Mouse (Mus musculus) R1 (cell line): Measurements from ENCODE around the gene 1810049J17Rik.

ENCODE experiments used
- DNase-seq: peaks from one replicate; pipeline ENCODE4 v3.0.0-alpha.2; 2018; ENCODE audit warnings: low read depth, low spot score

Gene 1810049J17Rik

DNA sequence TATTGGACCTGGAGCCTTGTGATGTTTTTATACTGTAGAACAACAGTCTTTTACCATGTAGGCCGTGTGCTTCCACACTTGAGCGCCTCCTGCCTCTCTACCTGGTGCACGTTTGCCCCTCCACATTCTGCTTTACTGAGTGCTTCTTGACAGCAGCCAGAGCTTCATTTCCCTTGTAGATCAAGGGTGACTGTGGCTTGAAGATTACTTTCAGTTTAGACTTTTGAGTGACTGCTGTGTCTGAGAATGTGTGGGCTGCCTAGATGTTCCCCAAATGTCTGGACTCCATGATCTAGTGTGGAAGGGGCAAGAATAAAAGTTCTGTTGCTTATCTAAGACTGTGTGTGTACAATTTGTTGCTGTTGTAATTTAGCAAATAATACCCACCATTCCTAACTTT, 27.3 kb upstream of the 1810049J17Rik start:
- no peak for DNase-seq

DNA sequence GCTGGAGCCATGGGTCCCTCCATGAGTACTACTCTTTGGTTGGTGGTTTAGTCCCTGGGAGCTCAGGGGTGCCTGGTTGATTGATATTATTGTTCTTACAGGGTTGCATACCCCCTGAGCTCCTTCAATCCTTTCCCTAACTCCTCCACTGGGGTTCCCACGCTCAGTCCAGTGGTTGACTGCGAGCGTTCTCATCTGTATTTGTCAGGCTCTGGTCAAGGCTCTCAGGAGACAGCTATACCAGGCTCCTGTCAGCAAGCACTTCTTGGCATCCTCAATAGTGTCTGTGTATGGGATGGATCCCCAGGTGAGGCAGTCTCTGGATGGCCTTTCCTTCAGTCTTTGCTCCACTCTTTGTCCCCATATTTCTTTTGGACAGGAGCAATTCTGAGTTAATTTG, 25.2 kb upstream of the 1810049J17Rik start:
- DNase-seq, result no peak

DNA sequence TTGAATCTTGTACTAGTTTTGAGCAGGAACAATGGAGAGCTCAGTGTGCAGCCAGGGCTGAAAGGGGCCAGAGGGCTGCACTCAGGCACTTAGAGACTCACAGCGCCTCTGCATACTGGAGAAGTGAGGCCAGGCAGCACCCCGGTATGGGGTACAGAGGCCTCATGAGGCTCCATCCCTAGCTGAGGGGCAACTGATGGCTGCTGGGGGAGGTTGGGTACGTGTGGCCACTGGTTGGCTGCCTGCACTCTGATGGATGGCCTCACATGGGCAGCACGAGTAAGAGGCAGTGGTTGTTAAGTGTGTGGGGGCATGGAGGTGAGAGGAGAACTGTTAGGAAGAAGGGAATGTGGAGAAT, 19.7 kb upstream of the 1810049J17Rik start:
- DNase-seq, result peak; percentile 25

DNA sequence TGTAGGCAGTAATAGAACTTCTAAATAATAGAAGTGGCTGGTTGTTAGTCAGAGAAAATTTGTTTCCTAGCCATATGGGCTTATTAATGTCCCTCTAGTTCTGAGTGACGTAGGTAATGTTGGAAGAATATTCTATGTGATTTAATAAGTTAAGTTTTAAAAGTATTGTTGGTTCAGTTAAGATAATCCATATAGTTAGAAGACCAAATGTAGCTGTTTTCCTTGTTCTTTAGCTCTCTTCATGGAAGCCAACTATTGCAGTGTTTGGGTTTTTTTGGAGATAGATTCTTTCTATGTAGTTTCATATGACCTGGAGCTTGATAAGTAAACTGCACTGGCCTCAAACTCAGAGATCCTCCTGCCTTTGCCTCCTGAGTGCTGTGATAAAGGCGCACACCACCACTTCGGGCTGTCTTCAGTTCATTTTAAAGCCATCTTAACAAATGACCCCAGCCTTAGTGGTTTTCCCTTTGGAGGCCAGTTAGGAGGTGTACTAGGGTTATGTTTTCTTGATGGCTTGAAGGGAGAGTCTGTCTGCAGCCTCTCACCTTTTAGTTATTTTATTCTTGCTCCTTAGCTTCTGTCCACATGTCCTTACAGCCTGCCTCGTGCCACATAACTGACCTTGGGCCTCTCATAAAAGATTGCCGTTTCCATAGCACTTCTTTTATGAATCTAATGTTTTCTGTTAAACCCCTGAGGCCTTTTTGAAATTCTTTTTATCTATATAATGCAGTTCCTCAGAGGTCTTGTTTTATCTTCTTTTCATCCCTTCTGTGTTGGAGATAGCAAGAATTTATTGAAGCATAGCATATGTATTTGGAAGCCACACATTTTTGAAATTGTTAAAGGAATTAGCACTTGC, 19.1 kb upstream of the 1810049J17Rik start:
- no peak for DNase-seq

DNA sequence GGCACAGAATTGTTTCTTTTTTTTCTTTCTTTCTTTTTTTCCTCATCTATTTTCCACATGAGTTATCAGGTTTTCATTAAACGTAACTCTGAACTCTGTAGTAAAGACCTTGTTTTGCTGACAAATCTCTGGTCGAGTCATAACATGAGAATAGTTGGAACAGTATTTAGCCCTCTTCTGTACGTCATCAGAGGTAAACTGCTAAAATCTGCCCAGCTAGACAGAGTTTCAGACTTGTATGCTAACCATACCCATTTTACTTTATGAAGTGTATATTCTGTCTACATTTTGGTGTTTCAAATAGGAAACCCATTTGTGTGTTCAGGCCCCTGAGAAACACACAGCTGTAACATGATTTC, 16.1 kb upstream of the 1810049J17Rik start:
- no peak for DNase-seq

DNA sequence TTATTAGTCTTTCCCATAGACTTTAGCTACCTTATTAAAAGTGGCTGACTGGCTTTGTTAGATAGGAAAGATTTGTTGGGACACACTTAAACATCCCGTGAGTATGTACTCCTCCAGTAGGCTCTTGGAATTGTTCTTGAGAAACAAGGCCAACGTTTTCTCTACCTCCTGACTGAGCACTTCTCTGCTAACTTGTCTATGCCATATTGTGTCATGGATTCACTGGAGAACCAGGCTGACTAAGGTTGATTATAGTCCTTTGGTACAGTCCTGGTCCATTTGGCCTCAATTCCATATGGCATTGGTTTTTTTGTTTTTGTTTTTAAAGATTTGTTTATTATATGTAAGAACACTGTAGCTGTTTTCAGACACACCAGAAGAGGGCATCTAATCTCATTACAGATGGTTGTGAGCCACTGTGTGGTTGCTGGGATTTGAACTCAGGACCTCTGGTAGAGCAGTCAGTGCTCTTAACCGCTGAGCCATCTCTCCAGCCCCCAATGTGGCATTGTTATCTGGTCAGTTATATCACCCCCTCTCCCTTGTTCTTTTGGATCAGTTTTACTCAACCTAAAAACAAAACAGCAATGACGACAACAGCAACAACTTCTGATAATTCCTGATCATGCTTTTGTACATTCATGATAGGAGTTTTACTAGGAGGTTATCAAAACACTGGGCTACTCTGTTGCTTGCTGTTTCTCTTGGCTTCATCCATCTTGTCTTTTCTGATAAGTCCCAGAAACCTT, 15.5 kb upstream of the 1810049J17Rik start:
- no peak for DNase-seq

DNA sequence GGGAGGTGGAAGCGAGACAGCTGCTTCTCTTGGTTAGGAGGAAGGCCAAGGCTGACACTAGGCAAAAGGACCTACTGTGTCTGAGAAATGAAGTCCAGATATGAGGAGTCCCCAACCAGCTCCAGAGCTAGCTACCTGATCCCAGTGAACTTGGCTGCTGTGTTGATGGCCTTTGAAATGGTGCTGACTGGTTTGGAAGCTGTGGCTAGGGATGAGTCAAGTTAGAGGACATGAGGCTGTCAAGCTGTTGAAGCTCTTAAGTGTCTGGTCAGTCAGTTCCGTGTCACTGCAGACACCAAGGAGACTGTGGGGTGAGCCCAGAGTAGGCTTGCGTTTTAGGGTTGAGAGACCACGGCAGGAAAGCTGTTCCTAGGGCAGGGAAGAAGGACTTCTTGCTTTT, 12.7 kb upstream of the 1810049J17Rik start:
- DNase-seq, result no peak

DNA sequence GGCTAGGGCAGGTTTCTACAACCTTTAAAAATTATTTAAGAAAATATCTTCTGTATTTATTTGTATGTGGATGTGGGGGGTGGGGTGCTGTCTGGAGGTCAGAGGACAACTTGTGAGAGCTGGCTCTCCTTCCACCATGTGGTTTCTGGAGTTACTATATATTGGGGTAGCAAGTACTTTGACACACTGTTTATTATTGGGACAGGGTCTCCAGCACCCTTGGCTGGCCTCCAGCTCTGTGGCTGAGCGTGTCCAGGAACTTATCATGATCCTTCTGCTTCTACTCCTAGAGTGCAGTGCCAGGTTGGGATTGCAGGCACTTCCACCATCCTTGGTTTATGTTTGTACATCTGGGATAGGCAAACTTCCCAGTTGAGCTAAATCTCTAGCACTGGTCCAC, 9.6 kb upstream of the 1810049J17Rik start:
- no peak for DNase-seq

DNA sequence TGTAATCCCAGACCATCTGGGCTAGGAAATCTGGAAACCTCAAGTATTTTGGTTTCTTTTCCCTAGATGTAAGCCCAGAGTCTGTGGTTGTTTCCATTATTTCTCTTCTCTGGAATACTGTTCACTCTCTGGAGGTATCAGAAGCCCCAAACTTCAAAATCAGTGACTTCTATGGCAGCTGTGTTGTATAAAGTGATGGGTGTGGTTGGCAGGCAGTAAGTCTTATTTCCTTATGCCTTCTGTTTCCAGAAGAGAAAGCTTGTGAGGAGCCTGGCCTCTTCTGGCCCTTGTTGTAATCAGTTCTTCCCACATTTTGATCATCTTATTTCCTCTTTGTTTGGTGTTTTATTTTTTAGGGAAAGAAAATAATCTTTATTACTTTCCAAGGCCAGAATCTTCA, 9.2 kb upstream of the 1810049J17Rik start:
- no peak for DNase-seq

DNA sequence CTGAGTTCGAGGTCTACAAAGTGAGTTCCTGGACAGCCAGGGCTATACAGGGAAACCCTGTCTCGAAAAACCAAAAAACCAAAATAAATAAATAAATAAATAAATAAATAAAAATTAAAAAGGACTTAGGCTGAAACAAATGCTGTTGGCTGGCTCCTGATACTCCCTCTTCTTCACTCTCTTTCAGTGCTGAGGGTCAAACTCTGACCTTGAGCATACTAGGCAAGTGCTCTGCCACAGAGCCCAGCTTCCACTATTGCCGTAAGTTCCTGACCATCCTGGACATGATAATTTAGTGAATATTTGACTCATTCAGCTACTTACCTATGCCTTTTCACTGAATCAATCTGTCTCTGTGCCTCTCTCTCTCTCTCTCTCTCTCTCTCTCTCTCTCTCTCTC, 8.7 kb upstream of the 1810049J17Rik start:
- DNase-seq, result no peak

DNA sequence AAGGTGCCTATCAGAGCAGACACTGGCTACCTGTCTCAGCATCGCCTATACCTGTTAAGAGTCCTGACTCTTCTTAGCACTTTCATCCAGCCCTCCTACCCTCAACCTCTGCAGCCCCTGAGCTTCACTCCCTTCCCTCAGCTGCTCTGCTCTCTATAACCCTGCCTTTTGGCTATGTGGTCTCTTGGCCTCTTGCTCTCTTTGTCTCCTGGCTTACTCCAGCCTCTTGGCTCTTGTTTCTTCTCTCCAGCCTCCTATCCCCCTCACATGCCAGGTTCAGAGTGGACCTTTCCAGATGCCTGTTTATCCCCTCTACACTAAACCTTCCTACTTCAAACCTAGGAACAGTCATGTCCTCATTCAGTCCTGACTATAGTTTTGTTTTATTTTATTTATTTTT, 2.6 kb upstream of the 1810049J17Rik start:
- no peak for DNase-seq

DNA sequence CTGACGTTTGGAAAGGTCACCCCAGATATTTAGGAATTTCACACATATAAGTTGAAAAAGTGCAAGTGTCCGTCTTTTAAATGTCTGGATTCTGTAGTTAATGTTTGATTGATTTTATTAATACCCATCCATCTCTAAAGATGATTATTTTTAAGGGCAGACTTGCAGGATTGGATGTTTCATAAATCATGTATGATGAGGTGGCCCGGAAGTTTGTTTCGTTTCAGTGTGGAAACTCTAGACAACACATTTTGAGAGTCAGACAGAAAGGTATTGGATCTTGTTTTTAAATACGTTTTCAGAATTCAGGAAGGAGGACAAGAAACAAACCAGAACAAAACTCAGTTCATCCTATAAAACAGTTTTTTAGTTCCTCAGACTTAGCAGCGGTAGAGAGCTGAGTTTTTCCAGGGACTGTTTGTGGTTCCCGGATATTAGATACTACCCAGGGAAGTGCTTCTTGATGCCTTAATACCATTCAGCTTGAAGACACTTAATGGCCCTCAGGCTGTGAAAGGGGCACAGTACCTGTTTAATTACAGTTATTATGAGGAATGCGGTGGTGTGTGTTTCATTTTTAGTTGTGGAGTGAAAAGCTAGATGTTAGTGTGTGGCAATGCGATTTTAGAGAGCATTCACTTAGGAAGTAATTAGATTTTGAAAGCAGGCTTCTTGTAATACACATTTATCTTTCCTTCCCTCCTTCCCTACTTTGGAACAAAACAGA, 1.1 kb upstream of the 1810049J17Rik start:
- DNase-seq, result no peak

DNA sequence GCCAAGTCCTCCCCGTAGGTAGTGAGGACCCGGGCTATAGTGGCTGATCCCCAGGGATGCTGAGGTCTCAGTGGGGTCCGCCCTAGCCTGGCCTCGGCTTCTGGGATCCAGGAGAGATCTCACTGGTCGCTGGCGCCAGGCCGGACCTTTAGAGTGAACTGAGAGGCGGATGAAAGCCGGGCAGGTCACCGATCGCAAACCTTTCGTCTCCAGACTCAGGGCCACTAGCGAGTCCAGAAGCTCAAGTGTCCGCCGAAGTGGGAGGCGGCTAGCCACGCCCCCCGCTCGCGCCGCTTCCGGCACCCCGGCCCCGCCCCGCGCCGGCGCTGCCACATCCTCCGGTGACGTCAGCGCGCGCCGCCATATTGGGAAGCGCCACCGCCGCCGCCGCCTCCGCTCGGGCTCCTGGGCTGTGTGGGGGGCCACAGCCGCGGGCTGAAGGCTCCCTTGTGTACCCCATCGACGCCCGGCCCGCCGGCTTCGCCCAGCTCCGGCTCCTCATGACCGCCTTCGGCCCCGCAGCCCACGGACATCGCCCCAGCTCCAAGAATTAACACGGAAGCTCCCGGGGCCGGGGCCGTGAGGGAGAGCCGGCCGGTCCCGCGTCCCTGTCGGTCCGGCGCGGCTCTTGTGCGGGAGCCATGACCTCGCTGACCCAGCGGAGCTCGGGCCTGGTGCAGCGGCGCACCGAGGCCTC, 460 bp downstream of the 1810049J17Rik start, which contains the start of gene Golph3:
Golph3 (plus strand) TSS at position 360 of the 697 bp plus-strand sequence.
- DNase-seq, result peak; percentile 89

DNA sequence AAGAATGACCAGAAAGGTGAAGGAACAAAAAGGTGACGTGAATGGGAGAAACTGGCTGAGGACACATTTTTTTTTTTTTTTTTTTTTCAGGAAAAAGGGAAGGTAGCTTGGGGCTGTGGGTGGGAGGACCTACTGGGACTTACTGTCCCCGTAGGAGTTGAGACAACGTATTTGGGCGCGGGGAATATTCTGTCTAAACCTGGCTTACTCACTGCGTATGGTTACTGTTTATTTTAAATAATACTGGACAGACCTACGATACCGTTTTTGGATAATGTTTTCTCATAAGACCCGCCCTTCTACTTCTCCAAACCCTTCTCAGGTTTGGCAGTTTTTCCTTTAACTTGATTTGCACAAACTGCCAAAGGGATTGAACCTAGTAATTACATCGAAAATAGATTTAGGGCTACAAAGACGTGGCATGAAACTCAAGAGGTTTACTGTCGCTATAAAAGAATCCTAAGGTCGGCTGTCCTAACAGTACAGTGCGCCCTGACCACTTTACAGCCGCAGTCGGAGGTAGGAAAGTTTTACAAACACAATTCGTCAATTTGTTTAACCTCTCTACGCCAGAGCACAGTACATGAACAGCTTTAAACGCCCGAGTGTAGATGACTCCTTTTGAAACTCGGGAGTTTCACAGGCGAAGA, 1.1 kb downstream of the 1810049J17Rik start:
- no peak for DNase-seq

DNA sequence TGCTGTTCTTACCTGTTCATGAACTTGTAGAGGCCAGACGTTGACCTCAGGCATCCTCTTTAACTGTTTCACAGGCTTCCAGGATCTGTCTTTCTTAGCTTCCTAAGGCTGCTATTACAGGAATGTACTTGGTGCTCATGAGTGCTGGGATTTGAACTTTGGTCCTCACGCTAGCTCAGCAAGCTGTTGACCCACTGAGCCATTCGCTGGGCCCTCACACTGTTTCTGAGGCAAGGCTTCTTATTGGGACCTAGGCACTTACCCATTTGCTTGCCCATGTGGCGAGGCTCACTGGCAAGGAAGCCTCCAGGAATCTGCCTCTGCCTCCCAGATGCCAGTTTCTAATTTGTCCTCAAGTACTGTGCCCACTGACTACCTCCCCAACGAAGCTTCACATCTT, 1.8 kb downstream of the 1810049J17Rik start:
- no peak for DNase-seq

DNA sequence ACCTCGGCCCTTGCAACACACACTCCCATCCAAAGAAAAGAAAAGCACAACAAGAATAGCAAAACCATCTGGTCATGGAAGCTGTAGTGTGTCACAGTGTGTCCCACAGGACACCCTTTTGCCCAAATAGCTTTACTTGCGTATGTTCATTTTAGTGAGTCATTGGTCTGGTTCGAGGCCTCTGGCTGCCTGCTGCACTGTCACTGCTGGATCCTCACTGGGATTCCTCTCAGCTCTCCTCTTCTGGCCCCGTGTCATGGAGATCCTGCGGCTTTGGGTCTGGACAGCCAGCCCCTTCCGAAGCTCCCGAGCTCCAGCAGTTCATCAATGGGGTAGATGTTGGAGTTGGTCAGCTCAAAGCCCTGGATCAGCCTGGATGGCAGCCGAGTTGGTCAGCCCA, 3.2 kb downstream of the 1810049J17Rik start:
- no peak for DNase-seq

DNA sequence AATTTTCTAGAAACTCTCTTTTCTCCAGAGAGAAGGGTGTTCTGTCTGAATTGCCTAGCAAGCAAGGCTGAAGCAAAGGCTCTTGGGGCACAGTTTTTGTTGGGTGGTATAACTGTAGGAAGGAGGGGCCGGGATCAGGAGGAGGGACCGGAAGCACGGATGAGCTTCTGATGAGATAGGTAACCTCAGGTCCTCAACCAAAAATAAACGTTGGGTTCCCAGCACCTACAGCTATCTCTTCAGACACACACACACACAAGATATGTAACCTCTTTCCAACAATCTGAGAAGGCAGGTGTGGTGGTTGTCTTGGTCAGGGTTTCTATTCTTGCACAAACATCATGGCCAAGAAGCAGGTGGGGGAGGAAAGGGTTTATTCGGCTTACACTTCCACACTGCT, 4.4 kb downstream of the 1810049J17Rik start:
- DNase-seq, result no peak

DNA sequence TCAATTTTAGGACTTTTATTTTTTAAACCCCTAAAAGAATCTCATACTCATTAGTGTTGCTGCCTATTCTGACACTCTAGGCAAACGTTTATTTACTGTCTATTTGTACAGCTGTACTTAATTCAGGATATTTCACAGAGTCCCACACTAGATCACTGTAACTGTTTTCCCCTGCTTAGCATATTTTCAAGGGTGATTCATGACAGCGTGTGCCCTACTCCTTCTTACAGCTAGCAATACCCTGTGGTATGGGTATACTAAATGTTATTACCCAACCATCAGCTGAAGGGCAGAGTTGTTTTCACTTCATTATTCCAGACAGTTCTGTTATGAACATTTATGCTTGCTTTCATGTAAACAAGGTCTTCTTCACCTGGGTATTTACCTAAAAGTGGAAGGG, 5.7 kb downstream of the 1810049J17Rik start:
- DNase-seq, result no peak

DNA sequence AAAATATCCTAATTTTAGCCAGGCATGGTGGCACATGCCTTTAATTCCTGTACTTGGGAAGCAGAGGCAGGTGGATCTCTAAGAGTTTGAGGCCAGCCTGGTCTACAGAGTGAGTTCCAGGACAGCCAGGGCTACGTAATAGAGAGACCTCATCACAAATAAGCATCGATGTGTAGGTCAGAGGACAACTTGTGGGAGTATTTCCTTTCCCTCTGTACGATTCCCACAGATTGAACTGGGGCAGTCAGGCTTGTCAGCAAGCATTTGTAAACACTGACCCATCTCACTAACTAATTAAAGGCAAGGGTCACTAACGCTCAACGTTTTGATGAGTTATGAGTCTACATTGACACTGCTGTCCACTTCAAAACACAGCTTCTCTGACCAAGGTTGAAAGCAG, 7.1 kb downstream of the 1810049J17Rik start:
- no peak for DNase-seq

DNA sequence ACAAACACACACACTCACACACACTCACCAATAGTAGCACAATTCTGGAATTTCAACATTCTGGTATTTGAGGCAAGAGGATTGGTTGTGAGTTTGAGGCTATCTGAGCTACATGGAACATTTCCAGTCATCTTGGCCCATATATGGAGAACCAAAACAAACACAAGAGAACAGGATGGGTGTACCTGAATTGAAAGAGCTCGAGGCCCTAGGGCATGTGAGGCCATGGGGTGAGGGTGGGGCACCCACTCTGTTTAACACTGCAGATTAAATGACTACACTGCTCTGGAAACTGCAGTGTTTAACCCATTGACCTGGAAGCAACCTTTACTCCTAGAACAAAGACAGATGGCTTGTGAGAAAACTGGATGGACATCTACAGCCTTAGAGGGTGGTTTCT, 8.4 kb downstream of the 1810049J17Rik start:
- peak; percentile 64 for DNase-seq

DNA sequence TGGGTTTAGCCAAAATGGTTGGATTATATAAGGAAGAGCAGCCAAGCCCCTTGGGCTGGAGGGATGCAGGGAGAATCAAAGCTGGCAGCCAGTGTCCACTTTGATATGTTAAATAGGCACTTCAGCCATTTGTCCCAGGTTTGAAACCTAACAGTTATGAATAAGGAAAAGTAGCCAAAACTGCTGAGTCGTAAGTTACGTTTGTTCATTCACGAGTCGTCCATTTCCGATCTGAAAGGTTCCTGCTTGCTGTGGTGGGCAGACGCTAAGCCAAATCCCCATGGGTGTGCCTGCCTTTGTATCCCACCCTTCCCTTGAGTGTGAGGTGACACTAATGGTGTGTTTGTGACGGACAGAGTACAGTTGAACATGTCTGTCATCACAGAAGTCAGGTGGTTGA, 10.2 kb downstream of the 1810049J17Rik start:
- peak; percentile 8 for DNase-seq
